Mouse (Mus musculus): ENCODE data around the gene Hist1h2ba. TPM values are rescaled to one million over a fixed set of nuclear protein-coding genes. Genes with fewer than 3 reads are reported as not detected.

Gene Hist1h2ba
- total RNA-seq, 2 experiments from 2014 or later, result not detected

- no peak for DNase-seq (ENCODE audit: low spot score in 2 of 2)
These were observed 23.8 kb downstream of the Hist1h2ba start for GRCm38 (mm10) chr13:23910121-23910520.

GRCm38 (mm10) chr13:23906906-23907305 is 27.1 kb downstream of the Hist1h2ba start:
- DNase-seq (ENCODE audit: low spot score in 2 of 2), result no peak

- DNase-seq (ENCODE audit: low spot score in 2 of 2), result no peak
These were observed 35.7 kb downstream of the Hist1h2ba start for GRCm38 (mm10) chr13:23898242-23898641.

- no peak for DNase-seq (ENCODE audit: low spot score in 2 of 2)
These were observed 40.7 kb downstream of the Hist1h2ba start for GRCm38 (mm10) chr13:23893269-23893593.

- no peak for DNase-seq (ENCODE audit: low spot score in 2 of 2)
These were observed 41.2 kb downstream of the Hist1h2ba start for GRCm38 (mm10) chr13:23892592-23893268.

- no peak for DNase-seq (ENCODE audit: low spot score in 2 of 2)
These were observed 44.8 kb downstream of the Hist1h2ba start for GRCm38 (mm10) chr13:23889011-23889605.

- DNase-seq (ENCODE audit: low spot score in 2 of 2), result no peak
These were observed 46.8 kb downstream of the Hist1h2ba start for GRCm38 (mm10) chr13:23887026-23887725.

GRCm38 (mm10) chr13:23885540-23885939 is 48.4 kb downstream of the Hist1h2ba start:
- DNase-seq (ENCODE audit: low spot score in 2 of 2), result no peak

Small RNA genes within 50 kb of the gene (microRNA-seq; reads per million reads assigned to microRNA genes)
- not detected for gene Gm44344

Other genes starting within 250 kb of the Hist1h2ba start
- 10 to 100 TPM; 92.5 to 95.2 TPM for gene Hist1h2bc, start 250.0 kb downstream of the Hist1h2ba start, total RNA-seq (2021)
- 1 to 10 TPM; 1.8 to 2.2 TPM for gene Hist1h1t, start 238.3 kb downstream of the Hist1h2ba start, total RNA-seq (2021)
- 100 to 1,000 TPM; 220 to 275 TPM for gene Hist1h4c, start 235.7 kb downstream of the Hist1h2ba start, total RNA-seq (2021)
- gene Hfe, start 223.3 kb downstream of the Hist1h2ba start, total RNA-seq (2021), result 10 to 100 TPM; 24.4 to 26.7 TPM
- gene Hist1h1c, start 195.3 kb downstream of the Hist1h2ba start, total RNA-seq (2021), result 100 to 1,000 TPM; 583 to 655 TPM
- 100 to 1,000 TPM; 224 to 252 TPM for gene Hist1h3c, start 188.6 kb downstream of the Hist1h2ba start, total RNA-seq (2021)
- 100 to 1,000 TPM; 268 to 325 TPM for gene Hist1h2bb, start 187.4 kb downstream of the Hist1h2ba start, total RNA-seq (2021)
- 100 to 1,000 TPM; 457 to 545 TPM for gene Hist1h2ab, start 183.0 kb downstream of the Hist1h2ba start, total RNA-seq (2021)
- gene Hist1h3b, start 181.9 kb downstream of the Hist1h2ba start, total RNA-seq (2021), result 100 to 1,000 TPM; 526 to 670 TPM
- 100 to 1,000 TPM; 436 to 510 TPM for gene Hist1h4b, start 177.1 kb downstream of the Hist1h2ba start, total RNA-seq (2021)
- gene Hist1h4a, start 172.9 kb downstream of the Hist1h2ba start, total RNA-seq (2021), result 100 to 1,000 TPM; 348 to 415 TPM
- gene Hist1h3a, start 171.8 kb downstream of the Hist1h2ba start, total RNA-seq (2021), result 100 to 1,000 TPM; 459 to 527 TPM
- gene Hist1h1a, start 170.5 kb downstream of the Hist1h2ba start, total RNA-seq (2021), result 100 to 1,000 TPM; 405 to 481 TPM
- gene Trim38, start 164.2 kb downstream of the Hist1h2ba start, total RNA-seq (2021), result under 1 TPM in 1 of 2 experiments, not detected in 1; 0.20 TPM
- 10 to 100 TPM in 1 of 2 experiments, under 1 TPM in 1; 0.53 to 10.9 TPM for gene Slc17a2, start 127.2 kb downstream of the Hist1h2ba start, total RNA-seq (2021)
- gene Slc17a3, start 94.7 kb downstream of the Hist1h2ba start, total RNA-seq (2021), result 1 to 10 TPM; 3.3 to 4.8 TPM
- 1 to 10 TPM in 1 of 2 experiments, under 1 TPM in 1; 0.37 to 5.1 TPM for gene Slc17a1, start 66.4 kb downstream of the Hist1h2ba start, total RNA-seq (2021)
- 1 to 10 TPM; 1.4 to 1.8 TPM for gene Slc17a4, start 19.1 kb downstream of the Hist1h2ba start, total RNA-seq (2021)
- not detected for gene Hist1h2aa, start 306 bp upstream of the Hist1h2ba start, total RNA-seq (2021)
- 1 to 10 TPM; 1.2 to 3.0 TPM for gene Scgn, start 57.1 kb upstream of the Hist1h2ba start, total RNA-seq (2021)

All from adrenal gland, postnatal 4 days (tissue).